Mouse (Mus musculus) hindbrain, embryonic 13.5 days (tissue): ENCODE data around the gene Cdkl2. TPM values are rescaled to one million over a fixed set of nuclear protein-coding genes. Genes with fewer than 3 reads are reported as not detected.
A peak's percentile ranks its signal among the peaks of the same experiment; 100 is the strongest.

Experiments used
- ATAC-seq: fragments of 200-750 bp; cut with Nextera tagmentation; 2 replicates; pipeline ENCODE4 v1.8.0; 2017; ENCODE audit warnings: moderate TSS enrichment; ENCODE audit not compliant: low FRiP score
- H3K27ac ChIP-seq: fragments of 300-500 bp; sonication (generic); 2 replicates; pipeline ENCODE4 v1.5.1; 2015; ENCODE audit warnings: inconsistent platforms, mild to moderate bottlenecking, moderate library complexity
- H3K27me3 ChIP-seq: fragments of 300-500 bp; sonication (generic); 2 replicates; pipeline ENCODE4 v1.6.1; 2015; ENCODE audit warnings: mild to moderate bottlenecking, inconsistent platforms
- H3K36me3 ChIP-seq: fragments of 300-500 bp; sonication (generic); 2 replicates; pipeline ENCODE4 v1.6.1; 2015; ENCODE audit warnings: mild to moderate bottlenecking, inconsistent platforms
- H3K4me1 ChIP-seq: fragments of 300-500 bp; sonication (generic); replicated peaks from 2 replicates; pipeline ENCODE4 v1.6.1; 2015; ENCODE audit warnings: inconsistent platforms
- H3K4me2 ChIP-seq: fragments of 300-500 bp; sonication (generic); 2 replicates; pipeline ENCODE4 v1.6.1; 2015; ENCODE audit warnings: inconsistent platforms, mild to moderate bottlenecking, moderate library complexity
- H3K4me3 ChIP-seq: fragments of 300-500 bp; sonication (generic); 2 replicates; pipeline ENCODE4 v1.5.1; 2015; ENCODE audit warnings: mild to moderate bottlenecking, inconsistent platforms
- H3K9ac ChIP-seq: fragments of 300-500 bp; sonication (generic); 2 replicates; pipeline ENCODE4 v1.6.1; 2015; ENCODE audit warnings: mild to moderate bottlenecking, inconsistent platforms
- H3K9me3 ChIP-seq: fragments of 300-500 bp; sonication (generic); 2 replicates; pipeline ENCODE4 v1.6.1; 2016; ENCODE audit warnings: inconsistent platforms
- WGBS: fragments of 180-500 bp; shearing (Covaris S2); methylation state at CpG from one replicate; pipeline ENCODE4 v1.1.7; 2015; 5-methylcytosine and 5-hydroxymethylcytosine counted together
- polyA plus RNA-seq: library from polyadenylated mRNA; unstranded; fragments of >200 nt; fragmentation: Nextera tagmentation; extraction: Ambion mirVana; gene quantifications from 2 replicates; pipeline ENCODE4 v1.2.1, GENCODE M21; 2015

Cdkl2 gene
- polyA plus RNA-seq = 5.0 and 5.1 TPM in 2 replicates

DNA sequence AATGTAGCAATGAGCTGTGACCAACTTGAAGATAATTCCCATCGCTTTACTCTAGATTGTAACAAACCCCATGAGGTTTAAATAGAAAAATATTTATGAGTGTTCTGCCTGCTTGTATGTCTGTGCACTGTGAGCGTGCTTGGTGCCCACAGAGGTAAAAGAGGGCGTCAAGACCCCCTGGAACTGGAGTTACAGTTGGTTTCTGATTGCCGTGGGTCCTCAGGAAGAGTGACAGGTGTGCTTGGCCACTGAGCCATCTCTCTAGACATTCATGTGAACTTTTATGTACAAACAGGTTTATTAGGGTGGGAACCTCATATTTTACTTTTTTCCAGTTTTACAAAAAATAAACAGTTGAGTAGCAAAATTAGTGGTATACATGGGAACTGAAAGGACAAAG lies at the start of gene Cdkl2:
TSS of gene Cdkl2 (minus strand) at position 101 of the 400 bp plus-strand sequence.
- Histone ChIP-seq H3K9me3 (no peaks in the 10 kb centered on the region), H3K4me3 (peak within 1 kb of the TSS; percentile 74), H3K9ac (peak within 1 kb of the TSS; percentile 75), H3K4me2 (peak within 1 kb of the TSS; percentile 89), H3K4me1 (no peaks in the 10 kb centered on the region; the same call in 1 of the 2 replicates), H3K36me3 (no peaks in the 10 kb centered on the region), H3K27ac (peak within 1 kb of the TSS; percentile 52), H3K27me3 (peaks cover 14% of the 10 kb centered on the region)
- 82% methylated on average over 4 of the region's 4 CpGs for WGBS
- no peak for ATAC-seq

DNA sequence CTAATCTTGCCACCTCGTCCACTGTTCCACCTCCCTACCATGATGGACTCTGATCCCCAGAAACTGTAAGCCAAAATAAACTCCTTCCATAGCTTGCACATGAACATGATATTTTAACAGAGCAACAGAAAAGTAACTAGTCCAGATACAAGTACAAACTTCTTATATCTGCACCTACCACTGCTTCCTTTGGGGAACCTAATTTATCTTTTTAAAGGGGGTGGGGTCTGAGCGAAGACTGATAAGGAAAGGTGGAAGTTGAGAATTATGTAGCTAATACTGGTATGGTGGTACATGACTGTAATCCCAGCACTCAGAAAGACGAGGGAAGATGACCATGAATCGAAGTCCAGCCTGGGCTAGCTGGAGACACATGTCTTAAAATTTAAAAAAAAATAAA lies 43.8 kb upstream of the Cdkl2 start:
- no peaks in the 10 kb centered on the region for H3K27me3 ChIP-seq
- H3K4me1 ChIP-seq = peaks cover 3% of the 10 kb centered on the region
- no peak overlapping the region for H3K9ac ChIP-seq
- no peaks in the 10 kb centered on the region for H3K36me3 ChIP-seq
- no peak overlapping the region for H3K4me2 ChIP-seq
- ATAC-seq = no peak
- WGBS = 97% methylated on average over 4 of the region's 4 CpGs
- H3K27ac ChIP-seq = no peak overlapping the region
- H3K4me3 ChIP-seq = no peak overlapping the region
- no peaks in the 10 kb centered on the region for H3K9me3 ChIP-seq

DNA sequence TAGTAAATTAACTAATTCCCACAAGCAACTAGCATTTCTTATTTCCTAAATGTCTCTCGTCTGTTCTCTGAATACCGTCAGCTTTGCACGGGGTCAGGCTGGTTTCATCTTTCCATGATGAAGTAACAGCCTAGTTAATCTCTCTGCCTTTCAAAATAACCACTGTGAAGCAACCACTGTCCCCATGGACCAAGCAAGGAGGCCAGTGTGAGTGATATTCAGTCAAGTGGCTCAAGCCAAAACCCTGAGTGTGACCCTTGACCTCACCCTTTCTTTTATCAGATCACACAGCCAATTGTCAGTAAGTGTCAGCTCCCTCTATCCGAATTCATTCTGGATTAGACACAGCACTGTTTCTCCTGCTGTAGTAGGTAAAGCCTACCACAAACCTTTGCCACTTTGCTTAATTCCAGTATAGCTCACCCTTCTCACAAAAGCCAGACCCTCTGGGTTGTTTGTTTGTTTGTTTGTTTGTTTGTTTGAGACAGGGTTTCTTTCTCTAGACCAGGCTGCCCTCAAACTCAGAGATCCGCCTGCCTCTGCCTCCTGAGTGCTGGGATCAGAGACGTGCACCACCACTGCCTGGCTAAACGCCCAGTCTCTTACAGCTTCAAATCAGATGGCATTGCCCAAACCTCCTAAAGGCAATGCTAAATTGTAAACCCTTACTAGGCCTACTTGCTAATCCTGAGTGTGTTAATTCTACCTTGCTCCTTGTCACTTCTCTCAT lies 42.3 kb upstream of the Cdkl2 start:
- H3K4me3 ChIP-seq = no peak overlapping the region
- ATAC-seq = no peak
- H3K27me3 ChIP-seq = no peaks in the 10 kb centered on the region
- no peak overlapping the region for H3K4me2 ChIP-seq
- 90% methylated on average over 7 of the region's 7 CpGs for WGBS
- no peaks in the 10 kb centered on the region for H3K36me3 ChIP-seq
- H3K9me3 ChIP-seq = no peaks in the 10 kb centered on the region
- H3K27ac ChIP-seq = no peak overlapping the region
- H3K4me1 ChIP-seq = peaks cover 17% of the 10 kb centered on the region
- H3K9ac ChIP-seq = no peak overlapping the region

DNA sequence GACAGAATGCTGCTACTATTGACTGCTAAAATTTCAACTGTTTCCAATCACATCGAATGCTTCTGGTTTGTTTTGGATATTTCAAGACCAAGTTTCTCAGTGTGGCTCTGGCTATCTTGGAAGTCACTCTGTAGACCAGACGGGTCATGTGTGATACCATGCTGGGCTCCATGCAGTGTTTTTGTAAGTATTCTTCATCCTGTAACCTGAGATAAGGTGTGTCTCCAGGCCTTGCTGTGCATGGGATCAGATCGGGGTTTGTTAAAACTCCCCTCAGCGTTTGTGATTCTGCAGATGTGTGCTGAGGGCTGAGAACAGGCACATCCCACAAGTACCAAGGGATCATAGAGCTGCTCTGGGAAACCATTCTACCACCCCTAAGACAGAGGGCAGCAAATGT lies 41.6 kb upstream of the Cdkl2 start:
- ATAC-seq = no peak
- Histone ChIP-seq H3K27me3 (no peaks in the 10 kb centered on the region), H3K36me3 (no peaks in the 10 kb centered on the region), H3K4me2 (no peak overlapping the region), H3K4me1 (peaks cover 24% of the 10 kb centered on the region), H3K9me3 (no peaks in the 10 kb centered on the region), H3K4me3 (no peak overlapping the region), H3K9ac (no peak overlapping the region), H3K27ac (no peak overlapping the region)
- 72% methylated on average over 4 of the region's 4 CpGs for WGBS

DNA sequence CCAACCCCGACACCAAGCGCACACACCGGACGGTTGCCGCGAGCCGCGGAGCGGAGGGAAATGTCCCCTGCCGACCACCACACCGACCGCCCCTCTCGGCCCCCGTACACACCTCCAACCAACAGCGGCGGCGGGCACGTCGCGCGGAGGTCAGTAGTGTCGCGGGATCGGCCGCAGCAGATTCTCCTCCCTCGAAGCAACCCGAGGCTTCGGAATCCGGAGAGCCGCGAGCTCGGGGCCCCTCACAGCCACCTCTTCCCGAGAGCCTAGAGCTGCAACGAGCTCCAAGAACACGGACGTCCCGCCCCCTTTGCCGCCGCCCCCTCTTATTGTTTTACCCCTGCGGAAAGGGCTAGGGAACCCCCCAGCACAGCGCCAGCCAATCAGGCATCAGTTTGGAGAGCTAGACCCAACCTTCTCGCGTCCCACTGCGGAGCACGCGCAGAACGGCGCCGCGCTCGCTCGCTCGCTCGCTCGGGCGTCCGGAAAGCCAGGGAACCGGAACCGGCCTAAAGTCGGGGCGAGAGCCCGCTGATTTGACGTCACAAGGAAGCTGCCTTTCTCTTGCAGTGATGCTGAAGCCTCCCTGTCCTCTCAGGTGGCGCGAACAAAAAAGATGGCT lies 39.8 kb upstream of the Cdkl2 start, which contains the start of gene G3bp2:
TSS of gene G3bp2 (minus strand) at position 303 of the 622 bp plus-strand sequence.
- peak; percentile 98 for ATAC-seq
- Histone ChIP-seq H3K9me3 (no peaks in the 10 kb centered on the region), H3K27me3 (no peaks in the 10 kb centered on the region), H3K36me3 (no peaks in the 10 kb centered on the region), H3K4me3 (peak within 1 kb of the TSS; percentile 96), H3K4me2 (peak within 1 kb of the TSS; percentile 81), H3K27ac (peak within 1 kb of the TSS; percentile 99), H3K4me1 (peaks cover 38% of the 10 kb centered on the region), H3K9ac (peak within 1 kb of the TSS; percentile 99)
- WGBS = under 1% methylated on average over 64 of the region's 65 CpGs

DNA sequence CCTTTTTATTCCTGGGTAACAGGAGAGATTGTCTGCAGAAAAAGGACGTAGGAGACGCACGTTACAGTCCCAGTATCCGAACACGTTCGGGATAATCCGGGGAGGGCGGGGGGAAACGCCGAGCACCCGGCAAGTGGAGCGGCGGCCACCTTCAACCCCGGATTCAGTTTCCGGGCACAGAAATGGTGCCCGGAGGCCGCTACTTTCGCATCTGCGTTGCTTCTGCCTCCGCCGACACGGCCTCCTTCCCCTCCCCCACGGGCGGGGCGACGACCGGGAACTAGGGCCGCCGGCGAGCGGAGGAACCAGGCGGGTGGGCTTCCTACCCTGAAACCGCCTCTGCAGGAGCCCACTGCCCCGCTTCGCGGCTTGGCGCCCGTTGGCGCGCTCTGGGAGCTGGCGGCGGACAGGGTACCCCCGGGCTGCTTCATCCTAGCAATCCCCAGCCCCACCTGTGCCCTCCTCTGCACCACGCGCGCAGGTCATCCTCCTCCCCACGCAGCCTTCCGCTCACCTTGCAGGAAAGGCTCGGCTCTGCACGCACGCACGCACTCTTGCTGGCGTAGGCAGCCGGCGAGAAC lies 39.2 kb upstream of the Cdkl2 start:
- H3K36me3 ChIP-seq = no peaks in the 10 kb centered on the region
- H3K9ac ChIP-seq = peak overlapping the region; percentile 99
- ATAC-seq = peak; percentile 85
- H3K4me2 ChIP-seq = peak overlapping the region; percentile 81
- peaks cover 38% of the 10 kb centered on the region for H3K4me1 ChIP-seq
- WGBS = under 1% methylated on average over 53 of the region's 55 CpGs
- no peaks in the 10 kb centered on the region for H3K9me3 ChIP-seq
- H3K4me3 ChIP-seq = peak overlapping the region; percentile 96
- H3K27ac ChIP-seq = peak overlapping the region; percentile 99
- H3K27me3 ChIP-seq = no peaks in the 10 kb centered on the region

DNA sequence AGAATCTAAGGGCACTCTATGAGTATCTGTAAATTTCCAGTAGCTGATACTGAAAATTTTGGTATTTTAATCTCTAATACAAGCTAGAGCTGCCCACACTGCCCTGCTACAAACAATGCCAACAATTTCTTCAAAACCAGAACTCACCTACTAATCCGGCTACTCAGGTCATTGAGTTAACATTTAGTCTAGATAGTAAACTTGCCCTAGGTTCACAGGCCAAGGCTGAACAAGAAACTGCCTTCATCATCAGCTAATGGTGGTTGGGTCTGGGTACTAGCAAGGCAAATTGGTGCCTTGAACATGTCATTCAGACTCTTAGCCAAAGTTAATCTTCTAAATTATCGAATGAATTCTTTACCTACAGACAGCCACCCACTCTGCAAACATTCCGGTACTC lies 37.6 kb upstream of the Cdkl2 start:
- Histone ChIP-seq H3K27ac (no peak overlapping the region), H3K9me3 (no peaks in the 10 kb centered on the region), H3K36me3 (no peaks in the 10 kb centered on the region), H3K4me2 (peak overlapping the region; percentile 81), H3K9ac (peak overlapping the region; percentile 99), H3K27me3 (no peaks in the 10 kb centered on the region), H3K4me3 (peak overlapping the region; percentile 96), H3K4me1 (peaks cover 38% of the 10 kb centered on the region)
- ATAC-seq = no peak
- WGBS = 78% methylated on average over 3 of the region's 3 CpGs

DNA sequence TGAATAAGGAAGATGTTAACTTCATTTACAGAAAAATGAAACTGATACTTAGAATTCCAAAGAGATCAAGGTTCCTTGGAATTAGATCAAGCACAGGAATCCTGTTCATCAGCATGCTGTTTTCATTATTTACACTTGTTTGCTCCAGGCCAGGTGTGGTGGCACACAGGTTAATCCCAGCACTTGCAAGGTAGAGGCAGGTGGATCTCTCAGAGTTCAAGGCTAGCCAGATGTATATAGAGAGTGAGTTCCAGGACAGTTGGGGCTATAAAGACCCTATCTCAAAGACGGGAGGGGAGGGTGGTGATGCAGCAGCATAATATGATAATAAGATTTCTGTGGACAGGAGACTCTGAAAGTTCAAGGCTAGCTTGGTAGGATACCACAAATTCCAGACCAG lies 36.7 kb upstream of the Cdkl2 start:
- Histone ChIP-seq H3K4me3 (no peak overlapping the region), H3K4me1 (peaks cover 38% of the 10 kb centered on the region), H3K4me2 (peak overlapping the region; percentile 81; the same call in 1 of the 2 replicates), H3K36me3 (no peaks in the 10 kb centered on the region), H3K27ac (no peak overlapping the region), H3K27me3 (no peaks in the 10 kb centered on the region), H3K9me3 (no peaks in the 10 kb centered on the region), H3K9ac (no peak overlapping the region)
- 74% methylated on average over 1 of the region's 1 CpGs for WGBS
- no peak for ATAC-seq

DNA sequence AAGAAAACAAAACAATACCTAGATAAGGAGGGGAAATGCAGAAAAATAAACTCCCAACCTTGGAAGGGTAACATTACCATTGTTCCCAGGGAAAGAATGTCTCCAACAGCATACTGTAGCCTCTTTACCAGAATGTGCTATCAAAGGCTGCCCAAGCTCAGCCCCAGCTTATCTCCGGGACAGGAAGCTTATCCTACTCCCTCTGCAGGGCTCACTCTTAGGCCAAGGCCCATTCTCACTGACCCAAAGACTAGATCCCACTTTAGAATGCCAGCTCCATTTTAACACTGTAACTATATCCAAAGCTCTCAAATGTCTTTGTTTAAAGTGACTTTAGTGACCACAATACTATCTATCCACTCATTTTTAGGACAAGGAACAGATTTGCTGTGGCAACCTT lies 35.6 kb upstream of the Cdkl2 start:
- Histone ChIP-seq H3K4me1 (peaks cover 37% of the 10 kb centered on the region), H3K4me3 (no peak overlapping the region), H3K9me3 (no peaks in the 10 kb centered on the region), H3K27me3 (no peaks in the 10 kb centered on the region), H3K9ac (no peak overlapping the region), H3K4me2 (no peak overlapping the region), H3K36me3 (no peaks in the 10 kb centered on the region), H3K27ac (no peak overlapping the region)
- whole genome bisulfite sequencing = 84% methylated on average over 1 of the region's 1 CpGs
- ATAC-seq = no peak

DNA sequence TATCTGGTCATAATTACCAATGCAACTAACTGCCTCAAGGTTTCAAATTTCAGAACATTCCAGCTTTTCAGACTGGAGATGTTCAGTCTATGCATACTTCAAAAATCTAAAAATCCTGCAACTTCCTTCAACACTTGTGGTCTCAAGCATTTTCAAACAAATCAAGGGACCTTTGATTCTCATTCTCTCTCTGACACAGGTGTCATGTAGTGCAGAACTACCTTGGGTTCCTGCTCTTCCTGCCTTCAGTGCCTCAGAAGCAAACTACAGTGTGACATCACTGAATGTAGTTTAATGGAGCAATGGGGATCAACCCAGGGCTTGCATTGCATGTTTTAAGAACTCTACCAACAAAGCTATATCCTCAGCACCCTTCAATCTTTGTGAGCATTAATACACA lies 35.1 kb upstream of the Cdkl2 start:
- H3K4me2 ChIP-seq = no peak overlapping the region
- peaks cover 37% of the 10 kb centered on the region for H3K4me1 ChIP-seq
- no peak overlapping the region for H3K27ac ChIP-seq
- H3K9me3 ChIP-seq = no peaks in the 10 kb centered on the region
- no peak overlapping the region for H3K4me3 ChIP-seq
- no peaks in the 10 kb centered on the region for H3K36me3 ChIP-seq
- H3K27me3 ChIP-seq = no peaks in the 10 kb centered on the region
- ATAC-seq = no peak
- H3K9ac ChIP-seq = no peak overlapping the region

DNA sequence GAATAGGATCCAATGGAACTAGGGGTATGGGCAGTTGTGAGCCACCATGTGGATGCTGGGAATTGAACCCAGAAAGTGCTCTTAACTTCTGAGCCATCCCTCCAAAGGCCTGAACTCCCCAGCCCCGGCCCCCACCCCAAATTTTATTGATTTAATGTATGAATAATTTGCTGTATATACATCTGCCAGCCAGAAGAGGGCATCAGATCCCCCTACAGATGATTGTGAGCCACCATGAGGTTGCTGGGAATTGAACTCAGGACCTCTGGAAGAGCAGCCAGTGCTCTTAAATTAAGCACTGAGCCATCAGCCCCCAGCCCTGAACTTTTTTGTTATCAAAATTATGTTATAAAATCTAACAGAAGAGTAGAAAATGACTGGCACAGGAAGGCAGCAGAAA lies 32.6 kb upstream of the Cdkl2 start:
- no peak overlapping the region for H3K27ac ChIP-seq
- no peak overlapping the region for H3K4me2 ChIP-seq
- 0 out of 2 replicates have a peak, but pooled peaks cover 1% of the 10 kb centered on the region for H3K36me3 ChIP-seq
- no peak overlapping the region for H3K9ac ChIP-seq
- H3K27me3 ChIP-seq = no peaks in the 10 kb centered on the region
- 88% methylated on average over 1 of the region's 1 CpGs for WGBS
- peaks cover 28% of the 10 kb centered on the region for H3K4me1 ChIP-seq
- no peak overlapping the region for H3K4me3 ChIP-seq
- no peak for ATAC-seq
- H3K9me3 ChIP-seq = no peaks in the 10 kb centered on the region

DNA sequence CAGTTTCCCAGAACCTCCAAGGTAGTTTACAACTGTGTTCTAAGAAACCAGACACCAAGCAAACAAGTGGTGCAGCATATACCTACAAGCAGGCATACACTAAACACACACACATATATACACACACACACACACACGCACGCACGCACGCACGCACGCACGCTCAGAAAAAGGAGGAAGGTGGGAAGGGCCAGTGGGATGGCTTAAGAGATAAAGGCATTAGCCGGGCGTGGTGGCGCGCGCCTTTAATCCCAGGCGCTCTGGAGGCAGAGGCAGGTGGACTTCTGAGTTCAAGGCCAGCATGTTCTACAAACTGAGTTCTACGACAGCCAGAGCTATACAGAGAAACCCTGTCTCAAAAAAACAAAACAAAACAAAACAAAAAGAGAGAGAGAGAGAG lies 30.4 kb upstream of the Cdkl2 start:
- H3K9ac ChIP-seq = no peak overlapping the region
- H3K4me3 ChIP-seq = no peak overlapping the region
- H3K27me3 ChIP-seq = no peaks in the 10 kb centered on the region
- H3K27ac ChIP-seq = no peak overlapping the region
- H3K4me2 ChIP-seq = no peak overlapping the region
- peaks cover 15% of the 10 kb centered on the region for H3K36me3 ChIP-seq
- peaks cover 8% of the 10 kb centered on the region for H3K4me1 ChIP-seq
- 91% methylated on average over 14 of the region's 14 CpGs for WGBS
- H3K9me3 ChIP-seq = no peaks in the 10 kb centered on the region
- ATAC-seq = no peak
